Mouse (Mus musculus): ENCODE results near the gene Fcrla. TPM values are rescaled to one million over a fixed set of nuclear protein-coding genes. Genes with fewer than 3 reads are reported as not detected.

Fcrla gene
- total and polyA plus RNA-seq, 3 experiments, result 0.39 to 2.2 (median 0.89) TPM

DNA sequence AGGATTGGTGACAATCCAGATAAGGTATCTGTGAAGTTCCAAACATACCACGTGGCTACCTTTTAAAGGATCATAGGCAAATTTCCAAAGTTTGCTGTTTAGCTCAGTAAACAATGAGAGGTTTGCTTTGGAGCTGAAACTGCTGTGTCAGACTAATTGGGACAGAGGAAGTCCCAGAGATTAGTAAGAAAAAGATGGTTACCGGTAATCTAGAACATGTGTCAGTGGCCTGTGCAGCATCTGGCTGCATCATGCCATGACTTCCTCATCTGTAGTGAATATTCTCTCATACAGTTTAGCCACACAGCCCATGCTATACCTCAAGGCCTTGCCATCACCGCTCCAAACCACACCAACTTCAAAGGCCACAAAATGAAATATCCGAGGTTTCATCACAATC is 45.6 kb upstream of the Fcrla start:
- no peak for TF ChIP-seq CTCF (IDR thresholded peaks at IDR 0.05)
- no peak for TF ChIP-seq POLR2A (IDR thresholded peaks at IDR 0.05; ENCODE audit: insufficient read depth, low read depth, low read length)
- TF ChIP-seq EP300 (IDR thresholded peaks at IDR 0.05; ENCODE audit: insufficient read depth, low read depth, low read length), result no peak
- DNase-seq, result no peak
- H3K4me3 ChIP-seq, result no peak overlapping the region
- WGBS, result 47% methylated on average over 4 of the region's 4 CpGs
- no peaks in the 10 kb centered on the region for H3K4me1 ChIP-seq (ENCODE audit: control insufficient read depth, insufficient read depth, low read length)
- H3K27me3 ChIP-seq (ENCODE audit: control insufficient read depth, insufficient read depth, low read length), result no peaks in the 10 kb centered on the region
- no peaks in the 10 kb centered on the region for H3K79me2 ChIP-seq (replicated peaks; ENCODE audit: control insufficient read depth, insufficient read depth, low read length)
- no peak overlapping the region for H3K9ac ChIP-seq (ENCODE audit: low read depth, low read length)
- H3K36me3 ChIP-seq (ENCODE audit: control insufficient read depth, insufficient read depth, low read length), result no peaks in the 10 kb centered on the region
- H3K27ac ChIP-seq, result no peak overlapping the region
- intact Hi-C loops (cut with DNase I), result no loop called here

DNA sequence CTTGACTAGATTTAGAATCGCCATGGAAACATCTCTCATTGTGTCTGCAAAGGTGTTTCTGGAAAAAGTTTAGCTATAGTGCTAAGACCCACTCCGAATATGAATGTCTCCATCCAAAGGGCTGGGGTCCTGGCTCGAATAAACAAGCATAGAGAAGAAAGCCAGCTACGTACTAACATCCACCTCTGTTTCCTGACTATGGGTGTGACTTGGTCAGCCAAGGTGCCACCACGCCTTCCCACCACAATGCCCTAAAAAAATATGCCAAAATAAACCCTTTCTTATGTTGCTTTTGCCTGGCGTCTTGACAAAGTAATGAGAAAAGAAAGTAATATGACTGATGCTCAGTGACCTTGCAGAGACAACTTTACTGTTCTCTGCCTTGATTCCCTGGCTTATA is 45.1 kb upstream of the Fcrla start:
- H3K79me2 ChIP-seq (replicated peaks; ENCODE audit: control insufficient read depth, insufficient read depth, low read length), result no peaks in the 10 kb centered on the region
- 70% methylated on average over 6 of the region's 6 CpGs for WGBS
- intact Hi-C loops (cut with DNase I), result no loop called here

DNA sequence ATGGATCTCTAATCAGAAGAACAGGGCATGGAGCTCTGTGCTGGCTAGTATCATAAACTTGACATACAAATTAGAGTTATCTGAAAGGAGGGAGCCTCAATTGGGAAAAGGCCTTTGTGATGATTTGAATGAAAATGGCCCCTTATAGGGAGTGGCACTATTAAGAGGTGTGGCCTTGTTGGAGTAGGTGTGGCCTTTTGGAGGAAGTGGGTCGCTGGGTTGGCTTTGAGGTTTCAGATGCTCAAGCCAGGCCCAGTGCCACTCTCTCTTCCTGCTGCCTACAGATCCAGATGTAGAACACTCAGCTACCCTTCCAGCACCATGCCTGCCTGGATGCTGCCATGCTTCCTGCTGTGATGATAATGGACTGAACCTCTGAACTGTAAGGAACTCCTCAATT is 41.2 kb upstream of the Fcrla start:
- Histone ChIP-seq H3K9ac (ENCODE audit: low read depth, low read length) (no peak overlapping the region), H3K27ac (no peak overlapping the region), H3K4me3 (no peak overlapping the region), H3K27me3 (ENCODE audit: control insufficient read depth, insufficient read depth, low read length) (no peaks in the 10 kb centered on the region), H3K36me3 (ENCODE audit: control insufficient read depth, insufficient read depth, low read length) (no peaks in the 10 kb centered on the region), H3K79me2 (replicated peaks; ENCODE audit: control insufficient read depth, insufficient read depth, low read length) (no peaks in the 10 kb centered on the region), H3K4me1 (ENCODE audit: control insufficient read depth, insufficient read depth, low read length) (no peaks in the 10 kb centered on the region)
- intact Hi-C loops (cut with DNase I), result no loop called here
- TF ChIP-seq EP300 (IDR thresholded peaks at IDR 0.05; ENCODE audit: insufficient read depth, low read depth, low read length) (no peak), POLR2A (IDR thresholded peaks at IDR 0.05; ENCODE audit: insufficient read depth, low read depth, low read length) (no peak), CTCF (IDR thresholded peaks at IDR 0.05) (no peak)
- DNase-seq, result no peak
- 82% methylated on average over 1 of the region's 1 CpGs for WGBS

More for the DNA sequence above, 45.1 kb upstream of the Fcrla start:
- Histone ChIP-seq H3K36me3 (ENCODE audit: control insufficient read depth, insufficient read depth, low read length) (no peaks in the 10 kb centered on the region), H3K4me1 (ENCODE audit: control insufficient read depth, insufficient read depth, low read length) (no peaks in the 10 kb centered on the region), H3K27me3 (ENCODE audit: control insufficient read depth, insufficient read depth, low read length) (no peaks in the 10 kb centered on the region), H3K9ac (ENCODE audit: low read depth, low read length) (no peak overlapping the region), H3K4me3 (no peak overlapping the region), H3K27ac (no peak overlapping the region)
- TF ChIP-seq POLR2A (IDR thresholded peaks at IDR 0.05; ENCODE audit: insufficient read depth, low read depth, low read length) (no peak), EP300 (IDR thresholded peaks at IDR 0.05; ENCODE audit: insufficient read depth, low read depth, low read length) (no peak)
- no peak for DNase-seq

DNA sequence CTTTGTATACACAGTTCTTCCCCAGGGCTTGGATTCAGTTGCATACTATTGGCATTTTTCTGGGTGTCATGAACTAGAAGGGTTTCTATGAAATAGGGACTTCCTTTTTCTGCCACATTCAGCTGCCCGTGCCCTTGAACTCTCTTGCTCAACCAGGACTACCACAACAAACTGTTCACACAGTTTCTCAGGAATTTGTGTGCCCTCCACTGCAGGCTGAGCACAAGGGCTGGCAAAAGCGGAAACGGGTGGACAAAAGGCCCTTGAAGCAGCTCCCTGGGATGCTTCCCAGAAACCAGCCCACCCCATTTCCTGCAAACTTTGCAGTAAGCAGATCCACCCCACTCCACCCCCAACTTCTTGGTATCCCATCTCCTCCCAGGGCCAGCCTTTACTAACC is 40.2 kb upstream of the Fcrla start:
- 57% methylated on average over 3 of the region's 3 CpGs for WGBS
- TF ChIP-seq CTCF (IDR thresholded peaks at IDR 0.05), result no peak

DNA sequence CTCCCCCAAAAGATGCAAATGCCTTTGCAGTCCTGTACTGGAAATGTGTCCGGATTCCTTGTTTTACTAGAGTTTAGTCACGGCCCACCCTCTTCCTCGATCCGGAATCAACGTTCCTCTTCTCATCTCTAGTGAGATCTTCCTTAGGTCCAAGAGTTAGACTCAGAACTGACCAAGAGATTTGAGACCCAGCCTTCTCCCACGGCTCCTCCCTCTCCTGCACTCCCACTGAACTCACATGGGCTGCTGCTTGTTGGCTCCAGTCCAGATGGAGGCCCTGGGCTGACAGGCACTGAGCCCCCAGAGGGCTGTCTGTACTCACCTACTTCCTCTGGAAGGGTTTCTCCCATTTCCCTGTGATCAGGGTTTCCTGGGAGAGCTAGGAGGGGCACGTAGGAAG is 35.7 kb upstream of the Fcrla start:
- DNase-seq, result no peak
- Histone ChIP-seq H3K36me3 (ENCODE audit: control insufficient read depth, insufficient read depth, low read length) (no peaks in the 10 kb centered on the region), H3K27me3 (ENCODE audit: control insufficient read depth, insufficient read depth, low read length) (no peaks in the 10 kb centered on the region), H3K9ac (ENCODE audit: low read depth, low read length) (no peak overlapping the region), H3K79me2 (replicated peaks; ENCODE audit: control insufficient read depth, insufficient read depth, low read length) (no peaks in the 10 kb centered on the region), H3K4me1 (ENCODE audit: control insufficient read depth, insufficient read depth, low read length) (peaks cover 6% of the 10 kb centered on the region), H3K4me3 (no peak overlapping the region), H3K27ac (no peak overlapping the region)
- WGBS, result 45% methylated on average over 7 of the region's 7 CpGs
- no peak for TF ChIP-seq POLR2A (IDR thresholded peaks at IDR 0.05; ENCODE audit: insufficient read depth, low read depth, low read length)
- no peak for TF ChIP-seq CTCF (IDR thresholded peaks at IDR 0.05)
- no peak for TF ChIP-seq EP300 (IDR thresholded peaks at IDR 0.05; ENCODE audit: insufficient read depth, low read depth, low read length)
- intact Hi-C loops (cut with DNase I), result no loop called here

More for the DNA sequence above, 40.2 kb upstream of the Fcrla start:
- H3K36me3 ChIP-seq (ENCODE audit: control insufficient read depth, insufficient read depth, low read length), result no peaks in the 10 kb centered on the region
- no peaks in the 10 kb centered on the region for H3K4me1 ChIP-seq (ENCODE audit: control insufficient read depth, insufficient read depth, low read length)
- intact Hi-C loops (cut with DNase I), result no loop called here
- H3K79me2 ChIP-seq (replicated peaks; ENCODE audit: control insufficient read depth, insufficient read depth, low read length), result no peaks in the 10 kb centered on the region
- H3K4me3 ChIP-seq, result no peak overlapping the region
- H3K27me3 ChIP-seq (ENCODE audit: control insufficient read depth, insufficient read depth, low read length), result no peaks in the 10 kb centered on the region
- no peak overlapping the region for H3K27ac ChIP-seq
- peak; percentile 21 to 48 for DNase-seq
- H3K9ac ChIP-seq (ENCODE audit: low read depth, low read length), result no peak overlapping the region

DNA sequence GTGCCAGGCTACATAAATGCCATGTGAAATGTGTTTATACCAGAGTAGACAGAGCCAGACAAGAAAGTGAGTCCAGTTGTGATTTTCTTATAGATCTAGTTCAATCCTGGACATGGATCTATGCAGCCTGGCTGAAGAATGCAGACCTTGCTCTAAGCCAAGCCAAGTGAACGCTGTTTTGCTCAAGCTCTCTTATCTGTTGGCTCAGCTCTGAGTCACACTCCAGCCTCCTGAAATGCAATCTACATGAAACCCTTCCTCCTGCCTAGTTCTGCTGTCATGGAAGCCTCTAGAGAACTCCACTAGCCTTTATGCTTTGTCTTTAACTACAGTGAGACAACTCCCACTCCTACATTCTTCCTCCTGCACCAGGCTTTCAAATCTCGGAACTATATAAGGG is 34.9 kb upstream of the Fcrla start:
- WGBS, result 6% methylated on average over 2 of the region's 2 CpGs
- Histone ChIP-seq H3K27me3 (ENCODE audit: control insufficient read depth, insufficient read depth, low read length) (no peaks in the 10 kb centered on the region), H3K36me3 (ENCODE audit: control insufficient read depth, insufficient read depth, low read length) (no peaks in the 10 kb centered on the region), H3K9ac (ENCODE audit: low read depth, low read length) (no peak overlapping the region), H3K27ac (no peak overlapping the region), H3K4me3 (no peak overlapping the region), H3K79me2 (replicated peaks; ENCODE audit: control insufficient read depth, insufficient read depth, low read length) (no peaks in the 10 kb centered on the region), H3K4me1 (ENCODE audit: control insufficient read depth, insufficient read depth, low read length) (peaks cover 6% of the 10 kb centered on the region)
- DNase-seq, result peak in 1 of 2 experiments; percentile 23
- no peak for TF ChIP-seq POLR2A (IDR thresholded peaks at IDR 0.05; ENCODE audit: insufficient read depth, low read depth, low read length)
- TF ChIP-seq EP300 (IDR thresholded peaks at IDR 0.05; ENCODE audit: insufficient read depth, low read depth, low read length), result no peak
- intact Hi-C loops (cut with DNase I), result no loop called here

Measured in heart, adult 2 months (tissue).